Mouse (Mus musculus) embryo, embryonic 10 days (tissue): ENCODE results near the gene Lhfpl2.
A peak's percentile ranks its signal among the peaks of the same experiment; 100 is the strongest.

Experiments
- DNase-seq: peaks from one replicate; pipeline ENCODE4 v3.0.0-alpha.2; 2015; ENCODE audit warnings: low spot score

The Lhfpl2 gene

GRCm38 (mm10) chr13:94140446-94140845 is 82.8 kb downstream of the Lhfpl2 start:
- no peak for DNase-seq

- peak; percentile 79 for DNase-seq
These were observed 85.6 kb downstream of the Lhfpl2 start for GRCm38 (mm10) chr13:94143063-94143652.

- no peak for DNase-seq
These were observed 86.9 kb downstream of the Lhfpl2 start for GRCm38 (mm10) chr13:94144451-94144850.

GRCm38 (mm10) chr13:94147257-94147656 is 89.7 kb downstream of the Lhfpl2 start:
- peak; percentile 44 for DNase-seq

GRCm38 (mm10) chr13:94149006-94149405 is 91.4 kb downstream of the Lhfpl2 start:
- no peak for DNase-seq

- no peak for DNase-seq
These were observed 92.2 kb downstream of the Lhfpl2 start for GRCm38 (mm10) chr13:94149781-94150180.

- DNase-seq = no peak
These were observed 93.7 kb downstream of the Lhfpl2 start for GRCm38 (mm10) chr13:94151308-94151707.

GRCm38 (mm10) chr13:94152836-94153235 is 95.2 kb downstream of the Lhfpl2 start:
- no peak for DNase-seq

- no peak for DNase-seq
These were observed 96.1 kb downstream of the Lhfpl2 start for GRCm38 (mm10) chr13:94153658-94154057.

GRCm38 (mm10) chr13:94154512-94155296 is 97.1 kb downstream of the Lhfpl2 start:
- DNase-seq = no peak

- peak; percentile 36 for DNase-seq
These were observed 98.2 kb downstream of the Lhfpl2 start for GRCm38 (mm10) chr13:94155657-94156429.

GRCm38 (mm10) chr13:94158864-94159477 is 101.4 kb downstream of the Lhfpl2 start:
- peak; percentile 36 for DNase-seq

GRCm38 (mm10) chr13:94159478-94160220 is 102.1 kb downstream of the Lhfpl2 start:
- no peak for DNase-seq

- DNase-seq = no peak
These were observed 106.9 kb downstream of the Lhfpl2 start for GRCm38 (mm10) chr13:94164501-94164900.

GRCm38 (mm10) chr13:94168319-94168718 is 110.7 kb downstream of the Lhfpl2 start:
- DNase-seq = no peak

- no peak for DNase-seq
These were observed 111.8 kb downstream of the Lhfpl2 start for GRCm38 (mm10) chr13:94169325-94169916.

- no peak for DNase-seq
These were observed 114.0 kb downstream of the Lhfpl2 start for GRCm38 (mm10) chr13:94171612-94172011.

- DNase-seq = peak; percentile 24
These were observed 115.1 kb downstream of the Lhfpl2 start for GRCm38 (mm10) chr13:94172533-94173310.

- DNase-seq = peak; percentile 57
These were observed 116.3 kb downstream of the Lhfpl2 start for GRCm38 (mm10) chr13:94173633-94174576.
